ENCODE assay signal across 10 mouse cellular contexts in the genomic region with DNA sequence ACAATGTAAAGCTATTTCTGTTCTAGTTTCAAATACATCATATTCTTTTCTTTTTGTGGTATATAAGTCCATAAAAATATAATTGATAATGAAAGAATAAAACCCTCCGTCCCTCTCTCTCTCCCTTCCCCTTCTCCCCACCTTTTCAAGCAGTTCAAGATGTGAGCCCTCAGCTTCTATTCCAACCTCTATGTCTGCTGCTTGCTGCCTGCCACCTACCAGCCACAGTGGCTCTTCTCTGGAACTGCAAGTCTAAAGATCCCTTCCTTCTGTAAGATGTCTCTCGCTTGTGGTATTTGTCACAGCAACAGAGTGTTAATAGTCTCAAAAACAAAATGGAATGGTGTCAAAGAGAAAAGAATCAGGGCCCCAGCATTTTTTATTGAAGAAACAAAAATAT.
"Had no signal": no experiment of that assay in that cellular context is flagged by ENCODE, and none has a peak within 500 bp of the region (broad histone marks: within the 10 kb centered on the region; RNA-seq: fewer than 3 reads in every experiment).

No protein-coding gene starts in this region.

- DNase-seq: liver, postnatal 0 days; lung, adult 2 months; lung, postnatal 14 days; lung, postnatal 36 days; right cerebral cortex, postnatal 14 days; thymus, postnatal 14 days; thymus, postnatal 36 days had no signal

- ATAC-seq: liver, postnatal 0 days; lung, postnatal 0 days; midbrain, embryonic 13.5 days; midbrain, embryonic 15.5 days had no signal
